28 mouse cellular contexts compared by ENCODE assay signal in the genomic region with DNA sequence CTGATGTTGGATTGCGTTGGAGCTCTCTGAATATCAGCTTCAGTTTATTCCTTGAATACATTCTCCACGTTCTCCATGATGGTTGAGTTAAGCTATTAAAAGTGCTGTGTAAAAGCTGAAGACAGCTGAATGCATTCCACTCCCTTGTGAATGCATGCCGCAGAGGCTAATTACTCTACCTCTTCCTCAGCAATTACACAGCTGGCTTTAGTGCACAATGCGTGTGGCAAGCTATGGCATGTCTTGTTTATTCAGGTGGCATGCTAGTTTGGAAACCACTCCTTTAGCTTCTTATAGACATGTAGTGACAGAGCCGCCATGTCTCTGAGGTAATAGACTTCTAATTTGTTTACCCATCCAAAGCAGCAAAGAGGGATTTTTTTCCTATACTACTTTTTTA. TPM values are rescaled to one million over a fixed set of nuclear protein-coding genes. Genes with fewer than 3 reads are reported as not detected.
DNase-seq lines count a peak whose midpoint lies in the region; ATAC-seq and TF ChIP-seq lines count a peak whose summit lies in the region.
"Had no signal": no experiment of that assay in that cellular context is flagged by ENCODE, and none has a peak within 500 bp of the region (broad histone marks: within the 10 kb centered on the region; RNA-seq: fewer than 3 reads in every experiment).

No protein-coding gene starts in this region.

- no peak for TF ChIP-seq CTCF in brain, embryonic 14.5 days (IDR thresholded peaks at IDR 0.05; ENCODE audit: borderline replicate concordance, extremely low read depth, insufficient read depth, insufficient read length)

- peaks cover 65% of the 10 kb centered on the region for H3K36me3 ChIP-seq in embryonic facial prominence, embryonic 14.5 days (ENCODE audit: control insufficient read depth, insufficient read depth, low read length)
- H3K36me3 ChIP-seq in limb, embryonic 15.5 days = peaks cover 51% of the 10 kb centered on the region
- no peaks in the 10 kb centered on the region for H3K36me3 ChIP-seq in neural tube, embryonic 15.5 days
- H3K36me3 ChIP-seq in midbrain, embryonic 10.5 days = peaks cover 13% of the 10 kb centered on the region; the same call in 1 of the 2 replicates
- H3K36me3 ChIP-seq: forebrain, embryonic 15.5 days; G1E; midbrain, embryonic 12.5 days had no signal

- no peak overlapping the region for H3K9ac ChIP-seq in embryonic facial prominence, embryonic 14.5 days (ENCODE audit: low read depth, low read length)
- no peak overlapping the region for H3K9ac ChIP-seq in limb, embryonic 15.5 days
- no peak overlapping the region for H3K9ac ChIP-seq in neural tube, embryonic 15.5 days (replicated peaks)
- H3K9ac ChIP-seq: forebrain, embryonic 15.5 days; heart, embryonic 12.5 days; kidney, embryonic 15.5 days; liver, embryonic 12.5 days; midbrain, embryonic 12.5 days had no signal

- no peak for TF ChIP-seq POLR2A in brain, embryonic 14.5 days (IDR thresholded peaks at IDR 0.05; ENCODE audit: borderline replicate concordance, extremely low read depth, insufficient read depth, insufficient read length, poor library complexity, severe bottlenecking)

- DNase-seq in brain, embryonic 14.5 days (ENCODE audit: low read depth) = peak; percentile 28
- peak; percentile 40 for DNase-seq in embryo, embryonic 10.5 days (ENCODE audit: low spot score)
- peak; percentile 86 for DNase-seq in embryonic facial prominence, embryonic 14.5 days (ENCODE audit: low spot score)
- DNase-seq in midbrain, embryonic 10.5 days (ENCODE audit: low spot score) = no peak
- DNase-seq in layer of hippocampus, postnatal 36 days = no peak
- DNase-seq: adrenal gland, adult 2 months; B cell, adult 2 months; cerebellum, adult 11-12 months; cerebellum, postnatal 10 days; gastrocnemius, postnatal 25 days; heart, postnatal 10 days; kidney, postnatal 36 days; lung, adult 18-20 months; lung, postnatal 10 days; right cerebral cortex, postnatal 14 days had no signal

- WGBS in embryonic facial prominence, embryonic 14.5 days = 41% methylated on average over 5 of the region's 5 CpGs
- WGBS in limb, embryonic 15.5 days = 64% methylated on average over 5 of the region's 5 CpGs
- WGBS in neural tube, embryonic 15.5 days = 66% methylated on average over 5 of the region's 5 CpGs
- WGBS in midbrain, embryonic 10.5 days = 80% methylated on average over 5 of the region's 5 CpGs

- H3K4me1 ChIP-seq in embryonic facial prominence, embryonic 14.5 days (ENCODE audit: control insufficient read depth, insufficient read depth, low read length) = no peaks in the 10 kb centered on the region
- H3K4me1 ChIP-seq in limb, embryonic 15.5 days = no peaks in the 10 kb centered on the region
- H3K4me1 ChIP-seq in neural tube, embryonic 15.5 days = no peaks in the 10 kb centered on the region
- no peaks in the 10 kb centered on the region for H3K4me1 ChIP-seq in midbrain, embryonic 10.5 days
- H3K4me1 ChIP-seq: forebrain, embryonic 15.5 days; kidney, embryonic 15.5 days; midbrain, embryonic 12.5 days had no signal

- H3K27me3 ChIP-seq in embryonic facial prominence, embryonic 14.5 days (replicated peaks; ENCODE audit: control insufficient read depth, insufficient read depth, low read length) = no peaks in the 10 kb centered on the region
- no peaks in the 10 kb centered on the region for H3K27me3 ChIP-seq in limb, embryonic 15.5 days
- no peaks in the 10 kb centered on the region for H3K27me3 ChIP-seq in neural tube, embryonic 15.5 days (replicated peaks)
- H3K27me3 ChIP-seq in midbrain, embryonic 10.5 days (ENCODE audit: low read depth, poor library complexity, severe bottlenecking) = no peaks in the 10 kb centered on the region
- H3K27me3 ChIP-seq: CH12.LX; forebrain, embryonic 15.5 days; heart, embryonic 12.5 days; kidney, embryonic 15.5 days; liver, embryonic 12.5 days; midbrain, embryonic 12.5 days; Patski had no signal

- peak; percentile 93 for ATAC-seq in embryonic facial prominence, embryonic 14.5 days (ENCODE audit: low read depth)
- ATAC-seq in limb, embryonic 15.5 days (ENCODE audit: insufficient number of reproducible peaks, low FRiP score, low TSS enrichment, low read depth) = 0 out of 2 replicates have a peak, but pooled peaks have one; percentile 14
- ATAC-seq in neural tube, embryonic 15.5 days (ENCODE audit: low FRiP score) = no peak
- ATAC-seq: forebrain, embryonic 15.5 days; hindbrain, postnatal 0 days; intestine, embryonic 16.5 days; liver, embryonic 12.5 days; Patski had no signal

- H3K4me3 ChIP-seq in embryonic facial prominence, embryonic 14.5 days (ENCODE audit: low read depth, low read length) = no peak overlapping the region
- no peak overlapping the region for H3K4me3 ChIP-seq in limb, embryonic 15.5 days
- H3K4me3 ChIP-seq in neural tube, embryonic 15.5 days (replicated peaks) = no peak overlapping the region
- no peak overlapping the region for H3K4me3 ChIP-seq in midbrain, embryonic 10.5 days
- H3K4me3 ChIP-seq: erythroblast, embryonic 14.5 days; forebrain, embryonic 15.5 days; heart, embryonic 12.5 days; kidney, embryonic 15.5 days; liver, embryonic 12.5 days; midbrain, embryonic 12.5 days had no signal

- H3K4me2 ChIP-seq in embryonic facial prominence, embryonic 14.5 days (ENCODE audit: low read depth, low read length) = no peak overlapping the region
- H3K4me2 ChIP-seq in limb, embryonic 15.5 days = no peak overlapping the region
- no peak overlapping the region for H3K4me2 ChIP-seq in neural tube, embryonic 15.5 days
- H3K4me2 ChIP-seq: forebrain, embryonic 15.5 days; heart, embryonic 12.5 days; kidney, embryonic 15.5 days; liver, embryonic 12.5 days; midbrain, embryonic 12.5 days had no signal

- no peaks in the 10 kb centered on the region for H3K9me3 ChIP-seq in embryonic facial prominence, embryonic 14.5 days (ENCODE audit: control insufficient read depth, low read length)
- H3K9me3 ChIP-seq in limb, embryonic 15.5 days = no peaks in the 10 kb centered on the region
- H3K9me3 ChIP-seq in neural tube, embryonic 15.5 days (replicated peaks) = no peaks in the 10 kb centered on the region
- H3K9me3 ChIP-seq in midbrain, embryonic 10.5 days (replicated peaks) = no peaks in the 10 kb centered on the region
- H3K9me3 ChIP-seq: forebrain, embryonic 15.5 days; G1E; heart, embryonic 12.5 days; kidney, embryonic 15.5 days; liver, embryonic 12.5 days; midbrain, embryonic 12.5 days had no signal

- 0 out of 2 replicates have a peak overlapping the region, but pooled peaks have one; percentile 29 for H3K27ac ChIP-seq in embryonic facial prominence, embryonic 14.5 days (replicated peaks; ENCODE audit: low read depth, low read length)
- H3K27ac ChIP-seq in limb, embryonic 15.5 days = no peak overlapping the region
- H3K27ac ChIP-seq in neural tube, embryonic 15.5 days (replicated peaks) = no peak overlapping the region
- no peak overlapping the region for H3K27ac ChIP-seq in midbrain, embryonic 10.5 days (replicated peaks)
- H3K27ac ChIP-seq: forebrain, embryonic 15.5 days; hindbrain, postnatal 0 days; kidney, embryonic 15.5 days; liver, embryonic 12.5 days; midbrain, embryonic 12.5 days had no signal

RNA-seq across cellular contexts. Expression of gene Fkbp9, which starts 24.9 kb away (rescaled TPM):
- polyA plus RNA-seq in brain, embryonic 14.5 days (2012; rRNA removed) = 25.2 and 37.5 TPM in 2 replicates
- 240 and 246 TPM in 2 replicates for polyA plus RNA-seq in embryonic facial prominence, embryonic 14.5 days (2014; fragmentation: Nextera tagmentation; extraction: Ambion mirVana)
- 234 and 259 TPM in 2 replicates for polyA plus RNA-seq in limb, embryonic 15.5 days (2015; fragmentation: Nextera tagmentation; extraction: Ambion mirVana)
- 44.6 and 53.1 TPM in 2 replicates for polyA plus RNA-seq in neural tube, embryonic 15.5 days (2015; fragmentation: Nextera tagmentation; extraction: Ambion mirVana)
- polyA plus RNA-seq in midbrain, embryonic 10.5 days (2016; fragmentation: Nextera tagmentation; extraction: Ambion mirVana) = 64.5 and 65.3 TPM in 2 replicates
- 10 to 100 TPM; 24.6 to 27.3 TPM for total RNA-seq in layer of hippocampus, postnatal 36 days (2021)
- polyA plus RNA-seq: G1E had no signal

RNA-seq across cellular contexts. Expression of gene Kbtbd2, which starts 59.1 kb away (rescaled TPM):
- polyA plus RNA-seq in brain, embryonic 14.5 days (2012; rRNA removed) = 30.6 and 33.3 TPM in 2 replicates
- polyA plus RNA-seq in embryonic facial prominence, embryonic 14.5 days (2014; fragmentation: Nextera tagmentation; extraction: Ambion mirVana) = 16.7 TPM in 2 replicates
- 23.2 and 25.5 TPM in 2 replicates for polyA plus RNA-seq in limb, embryonic 15.5 days (2015; fragmentation: Nextera tagmentation; extraction: Ambion mirVana)
- 28.9 and 31.1 TPM in 2 replicates for polyA plus RNA-seq in neural tube, embryonic 15.5 days (2015; fragmentation: Nextera tagmentation; extraction: Ambion mirVana)
- polyA plus RNA-seq in midbrain, embryonic 10.5 days (2016; fragmentation: Nextera tagmentation; extraction: Ambion mirVana) = 36.6 and 37.2 TPM in 2 replicates
- total RNA-seq in layer of hippocampus, postnatal 36 days (2021) = 10 to 100 TPM; 57.4 to 59.7 TPM

Comparison
In these comparisons a context has a peak if more than half of its experiments do, and no peak if none do; other contexts are left out.
1. DNase-seq: peak in brain, embryonic 14.5 days (single experiment), embryo, embryonic 10.5 days (single experiment) and embryonic facial prominence, embryonic 14.5 days (single experiment); none in midbrain, embryonic 10.5 days (single experiment) and layer of hippocampus, postnatal 36 days (0 of 2).